Mouse (Mus musculus): ENCODE data around the gene Ptprd.
A peak's percentile ranks its signal among the peaks of the same experiment; 100 is the strongest.

DNA sequence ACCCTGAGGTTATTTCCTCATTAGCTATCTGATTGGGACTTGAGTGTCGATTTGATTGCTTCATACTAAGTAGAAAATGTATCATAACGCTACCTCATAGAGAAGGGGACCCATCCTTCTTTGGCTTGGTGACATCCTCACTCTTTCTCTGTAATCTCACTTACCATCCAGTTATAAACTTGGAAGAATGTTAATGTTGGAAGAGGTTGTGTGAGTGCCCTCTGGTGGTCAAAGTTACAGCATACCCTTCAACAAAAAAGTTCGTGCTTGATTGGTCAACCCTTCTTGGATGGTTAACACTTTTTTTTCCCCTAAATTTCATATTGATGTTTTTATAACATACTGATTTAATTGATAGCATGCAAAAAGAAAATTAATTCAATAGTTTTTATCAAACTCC is 1263.5 kb downstream of the Ptprd start:
- TF ChIP-seq CTCF (conservative IDR thresholded peaks at IDR 0.05; ENCODE audit: low read length) (peak; percentile 35), NANOG (IDR thresholded peaks at IDR 0.05; ENCODE audit: borderline replicate concordance, low read length) (no peak), POU5F1 (IDR thresholded peaks at IDR 0.05; ENCODE audit: borderline replicate concordance, low read length) (no peak)
